Mouse (Mus musculus): Measurements from ENCODE around the gene Nyap2.

Gene Nyap2

GRCm38 (mm10) chr1:81076831-81077664 lies at the start of gene Nyap2:
TSS of gene Nyap2 (plus strand) at chr1:81076950.
- no peak for DNase-seq (ENCODE audit: low spot score)

DNA sequence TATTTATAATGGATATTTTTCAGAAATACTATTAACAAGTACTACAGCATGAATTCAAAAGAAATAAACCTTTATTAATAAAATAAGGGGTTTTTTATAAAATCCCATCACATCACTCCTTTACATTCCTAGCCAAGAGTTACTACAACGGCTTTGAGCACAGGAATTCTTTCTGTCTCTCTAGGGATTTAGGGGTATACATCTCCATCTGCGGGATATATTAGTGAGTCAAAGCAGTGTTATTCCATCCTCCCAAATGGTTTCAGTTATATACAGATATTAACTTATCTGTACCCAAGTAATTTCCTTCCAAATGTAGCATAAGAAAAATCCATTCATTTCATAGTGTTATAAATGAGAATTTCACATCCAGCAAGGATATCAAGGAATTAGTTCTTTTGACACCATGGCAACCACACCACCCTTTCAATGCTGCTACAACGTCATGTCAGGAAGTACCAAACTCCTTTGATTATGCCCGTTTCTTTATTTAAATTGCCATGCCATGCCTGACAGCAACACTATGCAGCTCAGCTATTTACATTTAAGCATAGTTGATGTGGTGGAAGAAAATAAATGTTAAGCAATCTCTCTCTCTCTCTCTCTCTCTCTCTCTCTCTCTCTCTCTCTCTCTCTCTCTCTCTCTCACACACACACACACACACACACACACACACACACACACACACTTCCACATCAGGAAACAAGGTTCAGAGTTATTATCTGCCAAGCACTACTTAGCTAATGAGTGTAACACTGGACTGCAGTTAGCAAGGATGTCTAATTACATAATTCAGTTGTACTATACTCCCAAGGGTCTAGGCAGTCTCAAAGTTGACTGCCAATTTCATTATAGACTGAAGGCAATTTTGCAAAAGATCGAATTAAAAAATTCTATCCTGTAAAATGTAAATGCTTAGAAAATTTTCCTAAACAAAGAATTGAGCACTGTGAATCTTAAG lies 33.6 kb upstream of the Nyap2 start:
- no peak for DNase-seq (ENCODE audit: low spot score)

GRCm38 (mm10) chr1:81058340-81058739 lies 18.4 kb upstream of the Nyap2 start:
- no peak for DNase-seq (ENCODE audit: low spot score)

DNA sequence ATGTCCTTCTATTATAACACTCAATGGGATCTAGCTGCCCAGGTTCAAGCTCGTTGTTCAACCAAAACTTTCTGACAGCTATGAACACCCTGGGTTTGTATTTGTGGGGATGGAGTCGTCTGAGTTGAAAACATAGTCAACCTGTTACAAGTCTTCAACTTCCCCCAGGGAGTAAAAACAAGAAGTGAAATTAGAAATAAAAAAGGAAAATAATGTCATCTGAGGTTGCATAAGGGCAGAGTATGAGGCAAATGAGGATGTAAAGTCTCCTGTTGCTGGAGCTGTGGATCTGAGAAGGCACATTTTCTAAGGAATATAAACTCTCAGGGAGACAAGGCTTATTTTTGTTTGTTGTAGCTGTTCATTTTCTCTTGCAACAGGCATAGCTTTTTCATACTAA lies 17.9 kb upstream of the Nyap2 start:
- no peak for DNase-seq (ENCODE audit: low spot score)

- no peak for DNase-seq (ENCODE audit: low spot score)
These were observed 13.9 kb upstream of the Nyap2 start for GRCm38 (mm10) chr1:81062811-81063210.

GRCm38 (mm10) chr1:81076259-81076658 lies 491 bp upstream of the Nyap2 start:
- DNase-seq (ENCODE audit: low spot score) = no peak

DNA sequence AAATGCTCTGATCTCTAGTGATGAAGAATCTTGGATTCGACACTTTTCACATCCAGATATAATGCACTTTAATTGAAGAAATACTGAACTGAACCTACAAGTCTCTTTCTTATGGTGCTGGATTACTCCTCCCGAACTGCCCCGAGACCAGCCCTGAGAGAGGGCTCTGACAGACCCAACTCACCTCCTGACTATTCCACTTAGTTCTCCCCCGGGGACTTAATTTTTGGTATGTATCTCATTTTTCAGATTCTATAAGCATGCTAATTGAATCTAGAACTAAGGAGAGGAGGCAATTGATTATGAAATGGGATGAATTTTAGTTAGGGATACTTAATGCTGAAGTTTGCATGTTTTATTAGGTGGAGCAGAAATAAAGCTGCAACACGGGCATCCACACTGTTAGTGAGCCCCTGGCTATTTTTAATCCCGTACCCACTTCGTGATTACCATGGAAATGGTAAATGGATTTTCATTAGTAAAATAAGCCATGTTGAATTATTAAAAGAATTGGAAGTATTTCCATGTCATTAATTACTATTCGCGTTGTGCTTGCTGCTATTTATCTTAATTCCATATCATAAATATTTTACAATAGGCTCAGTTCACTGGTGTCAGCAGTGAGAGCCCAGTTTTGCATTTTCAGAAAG lies 1.0 kb downstream of the Nyap2 start:
- DNase-seq (ENCODE audit: low spot score) = no peak

DNA sequence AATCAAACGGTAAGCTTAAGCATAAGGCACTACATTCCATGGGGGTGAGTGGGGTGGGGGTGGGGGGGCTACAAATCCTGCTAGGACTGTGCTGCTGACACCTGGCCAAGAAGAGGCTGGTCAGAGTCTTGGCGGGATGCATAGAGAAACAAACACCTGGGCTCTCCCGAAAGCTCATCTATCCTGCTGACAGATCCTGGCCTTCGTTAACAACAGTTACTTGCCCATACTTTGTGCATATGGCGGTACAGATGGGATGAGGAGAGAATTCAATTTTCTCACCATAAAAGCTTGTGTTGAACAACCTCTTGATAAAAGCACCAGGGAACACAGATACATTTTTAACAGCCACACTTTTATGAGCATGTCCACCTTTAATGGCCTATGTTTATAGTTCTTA lies 10.7 kb downstream of the Nyap2 start:
- DNase-seq (ENCODE audit: low spot score) = no peak

DNA sequence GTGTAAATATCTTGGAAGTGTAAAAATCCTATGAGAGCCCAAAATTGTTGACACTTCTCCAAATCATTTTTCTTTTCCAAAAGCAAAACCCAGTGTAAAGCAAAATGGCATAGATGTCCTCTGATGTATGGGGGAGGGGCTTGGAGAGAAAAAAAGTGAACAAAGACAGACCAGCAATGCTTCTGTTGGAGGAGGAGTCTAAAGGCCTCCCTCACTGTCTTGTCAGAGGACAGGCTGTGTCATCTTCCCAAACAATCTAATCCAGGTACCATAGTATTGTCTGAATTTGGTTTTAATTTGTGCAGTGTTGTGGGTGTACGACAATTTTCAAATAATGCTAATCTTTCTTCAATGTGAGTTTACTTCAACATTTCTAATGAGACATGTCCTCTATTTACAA lies 13.7 kb downstream of the Nyap2 start:
- no peak for DNase-seq (ENCODE audit: low spot score)

GRCm38 (mm10) chr1:81090979-81091378 lies 14.2 kb downstream of the Nyap2 start:
- DNase-seq (ENCODE audit: low spot score) = no peak

DNA sequence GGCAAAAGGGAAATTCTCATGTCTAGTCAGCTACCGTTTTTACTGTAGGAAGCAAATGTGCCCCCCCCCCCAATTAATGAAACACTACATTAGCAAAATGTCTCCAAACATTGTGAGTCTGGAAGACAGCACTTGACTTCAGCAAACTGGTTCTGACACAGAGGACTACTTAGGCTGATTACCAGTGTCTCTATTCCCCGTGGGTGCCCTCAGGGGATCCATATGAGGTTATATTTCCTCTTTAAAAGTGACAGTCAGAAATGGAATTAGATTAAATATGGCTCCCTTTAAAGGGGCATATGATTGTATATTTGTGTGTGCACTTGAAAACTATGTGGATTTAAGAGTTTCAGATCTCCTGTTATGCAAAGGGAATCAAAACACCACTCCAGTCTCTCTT lies 15.3 kb downstream of the Nyap2 start:
- DNase-seq (ENCODE audit: low spot score) = no peak

DNA sequence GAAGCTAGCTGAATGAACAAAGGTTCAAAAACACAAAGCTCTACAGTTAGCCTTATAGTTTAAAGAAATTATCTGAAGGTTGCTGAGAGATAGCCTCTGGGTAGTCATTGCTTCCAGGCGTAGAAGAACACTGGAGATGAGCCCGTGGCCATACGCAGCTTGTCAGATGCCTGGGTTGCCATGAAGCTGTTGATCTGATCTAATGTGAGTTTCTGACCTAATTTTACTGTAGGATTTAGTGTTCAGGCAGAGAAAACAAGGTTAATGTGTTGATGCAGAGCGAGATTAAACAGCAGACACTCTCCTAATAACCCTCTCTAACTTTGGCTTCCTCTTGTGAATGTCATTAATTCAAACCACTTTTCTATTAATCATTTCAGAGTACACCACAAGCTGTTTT lies 16.1 kb downstream of the Nyap2 start:
- DNase-seq (ENCODE audit: low spot score) = no peak

DNA sequence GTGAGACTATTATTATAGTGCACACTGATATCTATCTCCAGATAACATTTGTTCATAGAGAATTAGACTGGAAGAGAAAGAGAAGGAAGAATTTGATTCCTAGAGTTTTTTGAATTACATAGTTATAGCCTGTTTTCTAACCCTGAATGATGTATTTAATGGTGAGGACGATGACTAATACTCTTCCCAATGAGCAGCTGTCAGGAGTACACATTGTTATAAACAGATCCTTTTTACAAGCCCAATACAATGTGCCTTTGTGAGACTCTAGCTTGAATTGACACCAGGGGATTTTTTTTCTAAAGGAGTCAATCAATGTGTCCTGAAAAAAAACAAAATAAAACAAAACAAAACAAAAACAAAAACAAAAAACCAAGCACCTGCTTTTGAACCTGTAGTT lies 22.2 kb downstream of the Nyap2 start:
- DNase-seq (ENCODE audit: low spot score) = no peak

GRCm38 (mm10) chr1:81101749-81102148 lies 25.0 kb downstream of the Nyap2 start:
- no peak for DNase-seq (ENCODE audit: low spot score)

GRCm38 (mm10) chr1:81119732-81120131 lies 43.0 kb downstream of the Nyap2 start:
- DNase-seq (ENCODE audit: low spot score) = no peak

- no peak for DNase-seq (ENCODE audit: low spot score)
These were observed 55.4 kb downstream of the Nyap2 start for GRCm38 (mm10) chr1:81132007-81132712.

- DNase-seq (ENCODE audit: low spot score) = no peak
These were observed 67.1 kb downstream of the Nyap2 start for GRCm38 (mm10) chr1:81143855-81144254.

DNA sequence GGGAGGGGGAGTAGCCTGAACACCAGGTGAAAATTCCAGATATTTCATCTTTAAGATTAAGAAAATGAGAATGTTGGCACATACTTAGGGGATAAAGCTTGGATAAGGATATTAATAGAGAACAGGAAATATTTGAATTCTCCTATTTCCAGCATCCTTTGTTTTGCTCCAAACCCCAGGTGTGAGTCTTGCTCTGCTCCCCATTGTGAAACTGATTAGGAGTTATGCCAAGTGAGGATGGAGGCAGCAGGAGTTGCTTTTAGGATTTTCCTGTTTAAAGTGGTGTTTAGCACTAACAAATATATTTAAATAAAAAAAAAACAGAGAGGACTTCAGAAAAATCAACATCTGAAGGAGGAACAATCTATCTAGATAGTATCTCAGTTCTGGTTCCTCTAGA lies 68.8 kb downstream of the Nyap2 start:
- DNase-seq (ENCODE audit: low spot score) = no peak

DNA sequence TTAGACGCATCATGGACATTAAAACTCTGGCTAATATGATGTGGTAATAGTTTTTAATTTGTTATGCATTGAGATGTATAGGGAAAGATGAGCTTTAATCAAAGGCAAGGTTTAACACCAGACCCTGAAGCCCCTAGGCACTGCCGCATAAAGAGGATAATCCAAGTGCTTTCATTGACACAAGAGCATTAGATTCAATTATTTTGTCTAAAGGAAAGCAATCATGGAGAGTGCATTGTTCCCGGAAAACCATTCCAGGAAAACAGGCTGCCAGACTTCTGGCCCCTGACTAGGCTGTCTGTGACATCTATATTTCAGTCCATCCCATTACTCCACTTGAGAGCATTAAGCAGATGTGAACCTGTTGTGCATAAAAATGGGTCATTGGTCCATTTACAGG lies 92.5 kb downstream of the Nyap2 start:
- DNase-seq (ENCODE audit: low spot score) = no peak

GRCm38 (mm10) chr1:81172703-81173102 lies 96.0 kb downstream of the Nyap2 start:
- DNase-seq (ENCODE audit: low spot score) = no peak

DNA sequence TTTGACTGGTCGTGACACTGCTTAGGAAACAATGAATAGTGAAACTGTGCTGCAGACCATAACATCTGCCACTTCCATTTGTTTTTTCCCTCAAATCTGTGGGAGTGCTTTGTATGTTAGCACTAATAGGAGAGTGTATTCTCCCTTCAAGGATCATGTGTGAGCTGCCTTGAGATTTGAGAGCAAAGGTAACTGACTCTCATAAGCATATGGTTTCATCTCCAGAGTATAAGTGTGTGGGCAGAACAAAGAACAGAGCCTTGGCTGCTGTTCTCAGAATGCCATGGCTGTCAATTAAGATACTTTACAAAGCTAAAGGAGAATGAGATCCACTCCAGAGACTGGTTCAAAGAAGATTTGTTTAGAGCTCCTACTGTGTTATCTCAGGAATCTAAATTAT lies 96.6 kb downstream of the Nyap2 start:
- no peak for DNase-seq (ENCODE audit: low spot score)

GRCm38 (mm10) chr1:81179725-81180124 lies 103.0 kb downstream of the Nyap2 start:
- DNase-seq (ENCODE audit: low spot score) = no peak

Measured in urinary bladder, postnatal 25 days (tissue).